Mouse (Mus musculus): ENCODE measurements around the gene Gale.

The Gale gene

DNA sequence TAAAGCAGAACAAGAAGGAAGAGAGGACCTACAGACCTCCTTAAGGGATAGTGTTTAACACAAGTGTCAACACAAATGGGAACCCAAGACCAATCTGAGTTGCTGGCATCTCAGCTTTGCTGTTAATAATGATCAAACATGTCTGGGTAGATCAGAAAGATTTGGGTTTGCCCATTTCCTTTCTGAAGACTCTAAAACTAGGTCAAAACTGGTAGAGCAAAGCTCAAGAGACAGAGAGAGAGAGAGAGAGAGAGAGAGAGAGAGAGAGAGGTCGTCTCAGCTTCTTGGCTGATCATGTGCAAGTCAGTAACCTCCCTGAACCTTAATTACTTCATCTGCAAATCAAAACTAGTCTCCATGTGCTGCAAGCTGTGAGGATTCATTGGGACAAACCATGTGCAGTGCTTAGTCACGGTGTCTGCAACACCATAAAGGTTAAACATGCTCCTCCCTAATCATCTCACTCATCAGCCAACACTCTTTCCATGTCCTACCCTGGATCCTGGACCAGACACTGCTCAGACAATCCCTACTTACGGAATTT, 52.6 kb downstream of the Gale start:
- DNase-seq (ENCODE audit: low spot score in 2 of 2): no peak
